Comparison of ENCODE assay signal across 10 mouse cellular contexts in the genomic region with DNA sequence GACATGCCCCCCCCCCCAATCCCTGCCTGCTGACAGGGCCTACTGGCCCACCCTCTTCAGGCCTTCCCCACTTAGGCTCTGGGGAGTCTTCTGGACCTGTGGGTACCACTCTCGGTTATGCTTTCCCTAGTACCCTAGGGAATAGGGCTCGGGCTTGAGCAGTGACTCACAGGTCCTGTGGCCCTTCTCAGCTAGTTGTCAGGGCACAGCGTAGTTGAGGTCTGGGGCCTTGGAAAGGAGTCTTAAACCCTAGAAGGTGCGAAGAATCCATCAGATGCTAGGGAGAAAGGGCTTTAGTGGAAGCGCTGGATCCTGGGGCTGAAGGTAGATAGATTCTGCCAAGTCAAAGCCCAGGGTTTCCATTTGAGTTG. TPM values are rescaled to one million over a fixed set of nuclear protein-coding genes. Genes with fewer than 3 reads are reported as not detected.
DNase-seq lines count a peak whose midpoint lies in the region; ATAC-seq lines count a peak whose summit lies in the region.
"Had no signal": no experiment of that assay in that cellular context is flagged by ENCODE, and none has a peak within 500 bp of the region (broad histone marks: within the 10 kb centered on the region; RNA-seq: fewer than 3 reads in every experiment).

No protein-coding gene starts in this region.

- no peaks in the 10 kb centered on the region for H3K36me3 ChIP-seq in liver, embryonic 12.5 days
- no peaks in the 10 kb centered on the region for H3K36me3 ChIP-seq in hindbrain, embryonic 16.5 days (ENCODE audit: control insufficient read depth, insufficient read depth, low read length)
- H3K36me3 ChIP-seq in neural tube, embryonic 14.5 days (ENCODE audit: control insufficient read depth, insufficient read depth, low read length): peaks cover 4% of the 10 kb centered on the region; the same call in 1 of the 2 replicates

- WGBS in liver, embryonic 12.5 days (ENCODE audit: insufficient replicate concordance): 48% methylated on average over 5 of the region's 5 CpGs
- 36% methylated on average over 5 of the region's 5 CpGs for WGBS in hindbrain, embryonic 16.5 days
- WGBS in neural tube, embryonic 14.5 days: 26% methylated on average over 5 of the region's 5 CpGs

- no peak overlapping the region for H3K27ac ChIP-seq in liver, embryonic 12.5 days
- peak overlapping the region; percentile 85 for H3K27ac ChIP-seq in hindbrain, embryonic 16.5 days (ENCODE audit: low read depth, low read length)
- H3K27ac ChIP-seq in neural tube, embryonic 14.5 days (ENCODE audit: low read depth, low read length): peak overlapping the region; percentile 77

- no peak overlapping the region for H3K4me3 ChIP-seq in liver, embryonic 12.5 days
- H3K4me3 ChIP-seq in hindbrain, embryonic 16.5 days (ENCODE audit: low read length): no peak overlapping the region
- H3K4me3 ChIP-seq in neural tube, embryonic 14.5 days (ENCODE audit: low read depth, low read length): no peak overlapping the region

- peak overlapping the region; percentile 72; the same call in 1 of the 2 replicates for H3K4me2 ChIP-seq in liver, embryonic 12.5 days
- peak overlapping the region; percentile 90 for H3K4me2 ChIP-seq in hindbrain, embryonic 16.5 days (ENCODE audit: low read length)
- H3K4me2 ChIP-seq in neural tube, embryonic 14.5 days (ENCODE audit: low read depth, low read length): peak overlapping the region; percentile 80

- peaks cover 65% of the 10 kb centered on the region for H3K4me1 ChIP-seq in liver, embryonic 12.5 days
- peaks cover 61% of the 10 kb centered on the region for H3K4me1 ChIP-seq in hindbrain, embryonic 16.5 days (ENCODE audit: control insufficient read depth, insufficient read depth, low read depth, low read length)
- H3K4me1 ChIP-seq in neural tube, embryonic 14.5 days (ENCODE audit: control insufficient read depth, insufficient read depth, low read length): peaks cover 57% of the 10 kb centered on the region

- no peak for ATAC-seq in liver, embryonic 12.5 days
- ATAC-seq in hindbrain, embryonic 16.5 days: no peak
- ATAC-seq in neural tube, embryonic 14.5 days (ENCODE audit: low read depth): no peak; the same call in none of the 2 replicates
- no peak for ATAC-seq in monocyte, adult 5-6 weeks (replicated peaks; ENCODE audit: insufficient number of reproducible peaks, low FRiP score, low TSS enrichment, poor library complexity, severe bottlenecking)

- peaks cover 48% of the 10 kb centered on the region for H3K27me3 ChIP-seq in liver, embryonic 12.5 days (replicated peaks)
- no peaks in the 10 kb centered on the region for H3K27me3 ChIP-seq in hindbrain, embryonic 16.5 days (replicated peaks; ENCODE audit: control insufficient read depth, insufficient read depth, low read length)
- no peaks in the 10 kb centered on the region for H3K27me3 ChIP-seq in neural tube, embryonic 14.5 days (ENCODE audit: control insufficient read depth, insufficient read depth, low read length)

- H3K9ac ChIP-seq in liver, embryonic 12.5 days: no peak overlapping the region
- peak overlapping the region; percentile 71; the same call in 1 of the 2 replicates for H3K9ac ChIP-seq in hindbrain, embryonic 16.5 days (ENCODE audit: low read depth, low read length)
- peak overlapping the region; percentile 41; the same call in 1 of the 2 replicates for H3K9ac ChIP-seq in neural tube, embryonic 14.5 days (replicated peaks; ENCODE audit: low read depth, low read length)

- H3K9me3 ChIP-seq in liver, embryonic 12.5 days (replicated peaks): no peaks in the 10 kb centered on the region
- no peaks in the 10 kb centered on the region for H3K9me3 ChIP-seq in hindbrain, embryonic 16.5 days (ENCODE audit: control insufficient read depth, low read length)
- H3K9me3 ChIP-seq in neural tube, embryonic 14.5 days (ENCODE audit: control insufficient read depth, low read length): no peaks in the 10 kb centered on the region

- DNase-seq in adrenal gland, adult 2 months: peak; percentile 35
- no peak for DNase-seq in adrenal gland, postnatal 36 days
- no peak for DNase-seq in liver
- DNase-seq in urinary bladder, postnatal 25 days (ENCODE audit: low spot score): no peak

RNA-seq across cellular contexts. Expression of a gene that starts 17.5 kb away (rescaled TPM):
- total RNA-seq in adrenal gland, adult 2 months (2021): 10 to 100 TPM; 41.9 to 61.1 TPM
- 62.7 and 64.5 TPM in 2 replicates for polyA plus RNA-seq in adrenal gland, adult 2 months (2012; rRNA removed)
- 10 to 100 TPM; 47.6 to 51.8 TPM for total RNA-seq in adrenal gland, postnatal 36 days (2021)
- 2.5 and 2.7 TPM in 2 replicates for polyA plus RNA-seq in liver, embryonic 12.5 days (2016; fragmentation: Nextera tagmentation; extraction: Ambion mirVana)
- polyA plus RNA-seq in hindbrain, embryonic 16.5 days (2015; fragmentation: Nextera tagmentation; extraction: Ambion mirVana): 9.7 and 11.1 TPM in 2 replicates
- polyA plus RNA-seq in neural tube, embryonic 14.5 days (2014; fragmentation: Nextera tagmentation; extraction: Ambion mirVana): 11.5 and 12.3 TPM in 2 replicates
- total RNA-seq in monocyte, adult 5-6 weeks (2017): 2.8 to 14.1 TPM (median 2.8 TPM) in 3 replicates

RNA-seq across cellular contexts. Expression of a gene that starts 45.4 kb away (rescaled TPM):
- not detected for total RNA-seq in adrenal gland, adult 2 months (2021)
- polyA plus RNA-seq in adrenal gland, adult 2 months (2012; rRNA removed): not detected in 2 replicates
- total RNA-seq in adrenal gland, postnatal 36 days (2021): not detected
- not detected in 2 replicates for polyA plus RNA-seq in liver, embryonic 12.5 days (2016; fragmentation: Nextera tagmentation; extraction: Ambion mirVana)
- polyA plus RNA-seq in hindbrain, embryonic 16.5 days (2015; fragmentation: Nextera tagmentation; extraction: Ambion mirVana): not detected in 2 replicates
- not detected in 2 replicates for polyA plus RNA-seq in neural tube, embryonic 14.5 days (2014; fragmentation: Nextera tagmentation; extraction: Ambion mirVana)
- not detected in 3 replicates for total RNA-seq in monocyte, adult 5-6 weeks (2017)
- polyA plus RNA-seq: brain, embryonic 14.5 days had no signal

RNA-seq across cellular contexts. Expression of a gene that starts 59.2 kb away (rescaled TPM):
- total RNA-seq in adrenal gland, adult 2 months (2021): not detected
- polyA plus RNA-seq in adrenal gland, adult 2 months (2012; rRNA removed): not detected in 2 replicates
- total RNA-seq in adrenal gland, postnatal 36 days (2021): not detected
- not detected in 2 replicates for polyA plus RNA-seq in liver, embryonic 12.5 days (2016; fragmentation: Nextera tagmentation; extraction: Ambion mirVana)
- not detected in 2 replicates for polyA plus RNA-seq in hindbrain, embryonic 16.5 days (2015; fragmentation: Nextera tagmentation; extraction: Ambion mirVana)
- not detected in 2 replicates for polyA plus RNA-seq in neural tube, embryonic 14.5 days (2014; fragmentation: Nextera tagmentation; extraction: Ambion mirVana)
- total RNA-seq in monocyte, adult 5-6 weeks (2017): not detected in 3 replicates
- total RNA-seq: gastrocnemius, postnatal 25 days had no signal
- polyA plus RNA-seq: brain, embryonic 14.5 days had no signal
